Mouse (Mus musculus) spleen, embryonic (tissue): Measurements from ENCODE around the gene Enpp6.
"Not testable (repeated sequence)": the region's sequence is repeated elsewhere in the genome, so short reads cannot be mapped to it uniquely, and the experiment has no call there.

Source experiments
- CTCF ChIA-PET: fragments of 350-600 bp; sonication (Branson Sonifier 250); formaldehyde crosslinking; loops from one replicate; lab custom pipeline; 2022; lab: Charles Lee

Gene Enpp6

GRCm38 (mm10) chr8:46992579-46992978 lies 5.9 kb downstream of the Enpp6 start:
- CTCF ChIA-PET: no interaction called here

- CTCF ChIA-PET: no interaction called here
Observed at GRCm38 (mm10) chr8:46995931-46996664, 9.4 kb downstream of the Enpp6 start.

GRCm38 (mm10) chr8:47005676-47006075 lies 19.0 kb downstream of the Enpp6 start:
- CTCF ChIA-PET: no interaction called here

- CTCF ChIA-PET: interaction anchor here (0.6 kb wide), 1 partner anchor 23 kb away, joined by 10 read pairs; no protein-coding TSS in a partner anchor
Observed at GRCm38 (mm10) chr8:47006785-47007184, 20.1 kb downstream of the Enpp6 start.

GRCm38 (mm10) chr8:47008220-47008773 lies 21.6 kb downstream of the Enpp6 start:
- CTCF ChIA-PET: no interaction called here

- CTCF ChIA-PET: interaction anchor here (2.8 kb wide), 1 partner anchor 355 kb away, joined by 14 read pairs; no protein-coding TSS in a partner anchor
Observed at GRCm38 (mm10) chr8:47016268-47016946, 29.7 kb downstream of the Enpp6 start.

GRCm38 (mm10) chr8:47021135-47021555 lies 34.5 kb downstream of the Enpp6 start:
- CTCF ChIA-PET: no interaction called here

- CTCF ChIA-PET: no interaction called here
Observed at GRCm38 (mm10) chr8:47024612-47025011, 37.9 kb downstream of the Enpp6 start.

- CTCF ChIA-PET: interaction anchor here (0.6 kb wide), 1 partner anchor 155 kb away, joined by 4 read pairs; no protein-coding TSS in a partner anchor
Observed at GRCm38 (mm10) chr8:47026841-47027490, 40.3 kb downstream of the Enpp6 start.

GRCm38 (mm10) chr8:47028474-47028873 lies 41.8 kb downstream of the Enpp6 start:
- CTCF ChIA-PET: no interaction called here

- CTCF ChIA-PET: no interaction called here
Observed at GRCm38 (mm10) chr8:47030321-47030720, 43.6 kb downstream of the Enpp6 start.

- CTCF ChIA-PET: interaction anchor here (0.7 kb wide), 1 partner anchor 540 kb away, joined by 5 read pairs; no protein-coding TSS in a partner anchor
Observed at GRCm38 (mm10) chr8:47032081-47032480, 45.4 kb downstream of the Enpp6 start.

- CTCF ChIA-PET: no interaction called here
Observed at GRCm38 (mm10) chr8:47033976-47034375, 47.3 kb downstream of the Enpp6 start.

GRCm38 (mm10) chr8:47036501-47036900 lies 49.8 kb downstream of the Enpp6 start:
- CTCF ChIA-PET: no interaction called here

GRCm38 (mm10) chr8:47037405-47037804 lies 50.7 kb downstream of the Enpp6 start:
- CTCF ChIA-PET: no interaction called here

- CTCF ChIA-PET: not testable (repeated sequence)
Observed at GRCm38 (mm10) chr8:47040215-47040614, 53.5 kb downstream of the Enpp6 start.

GRCm38 (mm10) chr8:47046340-47046739 lies 59.7 kb downstream of the Enpp6 start:
- CTCF ChIA-PET: no interaction called here

GRCm38 (mm10) chr8:47047146-47047545 lies 60.5 kb downstream of the Enpp6 start:
- CTCF ChIA-PET: interaction anchor here (0.6 kb wide), 1 partner anchor 164 kb away, joined by 5 read pairs; no protein-coding TSS in a partner anchor

GRCm38 (mm10) chr8:47048584-47048983 lies 61.9 kb downstream of the Enpp6 start:
- CTCF ChIA-PET: no interaction called here

- CTCF ChIA-PET: no interaction called here
Observed at GRCm38 (mm10) chr8:47052643-47053042, 66.0 kb downstream of the Enpp6 start.

- CTCF ChIA-PET: no interaction called here
Observed at GRCm38 (mm10) chr8:47056086-47056485, 69.4 kb downstream of the Enpp6 start.

GRCm38 (mm10) chr8:47058526-47058925 lies 71.8 kb downstream of the Enpp6 start:
- CTCF ChIA-PET: no interaction called here
